22 mouse cellular contexts compared by ENCODE assay signal in the genomic region with DNA sequence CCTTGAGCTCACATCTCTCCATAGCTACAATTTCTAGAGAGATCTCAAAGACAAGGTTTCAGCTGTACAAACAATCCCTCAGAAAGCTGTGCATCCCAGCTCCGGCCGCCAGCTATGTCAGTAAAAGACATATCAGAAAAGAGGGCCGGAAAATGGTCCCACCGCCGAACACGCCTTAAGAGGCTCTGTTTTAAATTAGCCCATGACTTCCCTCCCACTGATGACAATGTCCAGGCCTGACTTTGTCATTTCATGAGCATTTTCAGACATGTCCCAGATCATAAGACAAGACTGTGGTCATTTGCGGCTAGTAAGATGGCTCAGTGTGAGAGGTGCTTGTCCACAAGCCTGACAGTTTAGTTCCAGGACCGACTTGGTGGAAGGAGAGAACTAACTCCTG.
DNase-seq lines count a peak whose midpoint lies in the region; ATAC-seq lines count a peak whose summit lies in the region.
"Had no signal": no experiment of that assay in that cellular context is flagged by ENCODE, and none has a peak within 500 bp of the region (broad histone marks: within the 10 kb centered on the region; RNA-seq: fewer than 3 reads in every experiment).

No protein-coding gene starts in this region.

- peak overlapping the region; percentile 66; the same call in 1 of the 2 replicates for H3K27ac ChIP-seq in forebrain, embryonic 10.5 days
- no peak overlapping the region for H3K27ac ChIP-seq in forebrain, embryonic 13.5 days
- H3K27ac ChIP-seq in limb, embryonic 12.5 days: 0 out of 2 replicates have a peak overlapping the region, but pooled peaks have one; percentile 17
- H3K27ac ChIP-seq in limb, embryonic 10.5 days: no peak overlapping the region
- peak overlapping the region; percentile 24; the same call in 1 of the 2 replicates for H3K27ac ChIP-seq in embryonic facial prominence, embryonic 14.5 days (replicated peaks; ENCODE audit: low read depth, low read length)
- H3K27ac ChIP-seq: heart, adult 2 months; hindbrain, embryonic 12.5 days had no signal

- no peaks in the 10 kb centered on the region for H3K9me3 ChIP-seq in forebrain, embryonic 10.5 days
- H3K9me3 ChIP-seq in forebrain, embryonic 13.5 days (replicated peaks): no peaks in the 10 kb centered on the region
- H3K9me3 ChIP-seq in limb, embryonic 12.5 days: no peaks in the 10 kb centered on the region
- H3K9me3 ChIP-seq in limb, embryonic 10.5 days (replicated peaks): no peaks in the 10 kb centered on the region
- H3K9me3 ChIP-seq in embryonic facial prominence, embryonic 14.5 days (ENCODE audit: control insufficient read depth, low read length): no peaks in the 10 kb centered on the region
- H3K9me3 ChIP-seq: hindbrain, embryonic 12.5 days had no signal

- H3K27me3 ChIP-seq in forebrain, embryonic 10.5 days (ENCODE audit: poor library complexity, severe bottlenecking): peaks cover 6% of the 10 kb centered on the region; the same call in 1 of the 2 replicates
- H3K27me3 ChIP-seq in forebrain, embryonic 13.5 days: no peaks in the 10 kb centered on the region
- peaks cover 6% of the 10 kb centered on the region; the same call in 1 of the 2 replicates for H3K27me3 ChIP-seq in limb, embryonic 12.5 days
- H3K27me3 ChIP-seq in limb, embryonic 10.5 days (ENCODE audit: low read depth, poor library complexity, severe bottlenecking): peaks cover 8% of the 10 kb centered on the region
- no peaks in the 10 kb centered on the region for H3K27me3 ChIP-seq in embryonic facial prominence, embryonic 14.5 days (replicated peaks; ENCODE audit: control insufficient read depth, insufficient read depth, low read length)
- H3K27me3 ChIP-seq: hindbrain, embryonic 12.5 days; Patski had no signal

- no peak for DNase-seq in forebrain, embryonic 10.5 days (ENCODE audit: extremely low spot score, low spot score)
- no peak for DNase-seq in limb, embryonic 10.5 days (ENCODE audit: low spot score)
- DNase-seq in embryonic facial prominence, embryonic 14.5 days (ENCODE audit: low spot score): no peak
- DNase-seq in c-Kit-positive CD71-positive TER-119-positive erythroid progenitor cells, embryonic 14.5 days (ENCODE audit: low spot score): no peak
- DNase-seq: adrenal gland, postnatal 14 days; cerebellum, adult 2 months; cerebellum, postnatal 10 days; gastrocnemius, postnatal 10 days; heart, adult 2 months; heart, postnatal 10 days; heart, postnatal 4 days; kidney, adult 2 months had no signal

- 75% methylated on average over 8 of the region's 8 CpGs for WGBS in forebrain, embryonic 10.5 days
- 91% methylated on average over 8 of the region's 8 CpGs for WGBS in forebrain, embryonic 13.5 days
- WGBS in limb, embryonic 12.5 days: 55% methylated on average over 8 of the region's 8 CpGs
- 53% methylated on average over 8 of the region's 8 CpGs for WGBS in limb, embryonic 10.5 days
- WGBS in embryonic facial prominence, embryonic 14.5 days: 47% methylated on average over 8 of the region's 8 CpGs

- H3K36me3 ChIP-seq in forebrain, embryonic 10.5 days (replicated peaks): no peaks in the 10 kb centered on the region
- no peaks in the 10 kb centered on the region for H3K36me3 ChIP-seq in forebrain, embryonic 13.5 days (ENCODE audit: poor library complexity, severe bottlenecking)
- no peaks in the 10 kb centered on the region for H3K36me3 ChIP-seq in limb, embryonic 12.5 days
- no peaks in the 10 kb centered on the region for H3K36me3 ChIP-seq in limb, embryonic 10.5 days
- no peaks in the 10 kb centered on the region for H3K36me3 ChIP-seq in embryonic facial prominence, embryonic 14.5 days (ENCODE audit: control insufficient read depth, insufficient read depth, low read length)
- H3K36me3 ChIP-seq: hindbrain, embryonic 12.5 days had no signal

- H3K9ac ChIP-seq in forebrain, embryonic 13.5 days: no peak overlapping the region
- H3K9ac ChIP-seq in limb, embryonic 12.5 days (replicated peaks): no peak overlapping the region
- no peak overlapping the region for H3K9ac ChIP-seq in embryonic facial prominence, embryonic 14.5 days (ENCODE audit: low read depth, low read length)
- H3K9ac ChIP-seq: hindbrain, embryonic 12.5 days had no signal

- no peak overlapping the region for H3K4me3 ChIP-seq in forebrain, embryonic 10.5 days
- no peak overlapping the region for H3K4me3 ChIP-seq in forebrain, embryonic 13.5 days
- no peak overlapping the region for H3K4me3 ChIP-seq in limb, embryonic 12.5 days (replicated peaks)
- no peak overlapping the region for H3K4me3 ChIP-seq in limb, embryonic 10.5 days
- H3K4me3 ChIP-seq in embryonic facial prominence, embryonic 14.5 days (ENCODE audit: low read depth, low read length): no peak overlapping the region
- H3K4me3 ChIP-seq: erythroblast, embryonic 14.5 days; heart, adult 2 months; hindbrain, embryonic 12.5 days had no signal

- no peak overlapping the region for H3K4me2 ChIP-seq in forebrain, embryonic 13.5 days
- H3K4me2 ChIP-seq in limb, embryonic 12.5 days: no peak overlapping the region
- no peak overlapping the region for H3K4me2 ChIP-seq in embryonic facial prominence, embryonic 14.5 days (ENCODE audit: low read depth, low read length)
- H3K4me2 ChIP-seq: hindbrain, embryonic 12.5 days had no signal

- no peak for ATAC-seq in forebrain, embryonic 13.5 days
- no peak for ATAC-seq in limb, embryonic 12.5 days (ENCODE audit: insufficient number of reproducible peaks, insufficient read depth, low FRiP score, low TSS enrichment, low read depth)
- ATAC-seq in embryonic facial prominence, embryonic 14.5 days (ENCODE audit: low read depth): no peak; the same call in 1 of the 2 replicates
- ATAC-seq in cerebellum, adult (ENCODE audit: insufficient number of reproducible peaks, low FRiP score, low TSS enrichment): no peak
- ATAC-seq: activated CD4-positive, CD25-positive, alpha-beta regulatory T cell, adult 4 months; forebrain, embryonic 16.5 days; hindbrain, embryonic 16.5 days; inflammation-experienced regulatory T-cells, adult 6 months; Patski had no signal

- peaks cover 20% of the 10 kb centered on the region for H3K4me1 ChIP-seq in forebrain, embryonic 10.5 days
- H3K4me1 ChIP-seq in forebrain, embryonic 13.5 days: no peaks in the 10 kb centered on the region
- peaks cover 15% of the 10 kb centered on the region for H3K4me1 ChIP-seq in limb, embryonic 12.5 days (replicated peaks)
- H3K4me1 ChIP-seq in limb, embryonic 10.5 days: peaks cover 37% of the 10 kb centered on the region
- H3K4me1 ChIP-seq in embryonic facial prominence, embryonic 14.5 days (ENCODE audit: control insufficient read depth, insufficient read depth, low read length): peaks cover 10% of the 10 kb centered on the region

Comparison
In these comparisons a context has a peak if more than half of its experiments do, and no peak if none do; other contexts are left out.
1. H3K27ac ChIP-seq: peak in forebrain, embryonic 10.5 days (single experiment), limb, embryonic 12.5 days (single experiment) and embryonic facial prominence, embryonic 14.5 days (single experiment); none in forebrain, embryonic 13.5 days (single experiment) and limb, embryonic 10.5 days (single experiment).